Mouse (Mus musculus) hindbrain, embryonic 14.5 days (tissue): ENCODE data around the gene Myof. TPM values are rescaled to one million over a fixed set of nuclear protein-coding genes. Genes with fewer than 3 reads are reported as not detected.

ENCODE experiments used
- ATAC-seq: fragments of 200-750 bp; cut with Nextera tagmentation; 2 replicates; pipeline ENCODE4 v1.8.0; 2017; ENCODE audit warnings: moderate number of reproducible peaks, mild to moderate bottlenecking, moderate TSS enrichment, moderate library complexity; ENCODE audit not compliant: low FRiP score
- DNase-seq: peaks from one replicate; pipeline ENCODE4 v3.0.0-alpha.2; 2015; ENCODE audit warnings: low spot score
- H3K27ac ChIP-seq: fragments of 300-500 bp; sonication (generic); 2 replicates; pipeline ENCODE4 v1.5.1; 2014; ENCODE audit warnings: mild to moderate bottlenecking, moderate library complexity
- H3K27me3 ChIP-seq: fragments of 300-500 bp; sonication (generic); 2 replicates; pipeline ENCODE4 v1.6.1; 2014; ENCODE audit warnings: mild to moderate bottlenecking, low read length, mixed read lengths; ENCODE audit not compliant: control insufficient read depth, insufficient read depth
- H3K36me3 ChIP-seq: fragments of 300-500 bp; sonication (generic); replicated peaks from 2 replicates; pipeline ENCODE4 v1.6.1; 2014; ENCODE audit not compliant: control insufficient read depth, insufficient read depth
- H3K4me1 ChIP-seq: fragments of 300-500 bp; sonication (generic); replicated peaks from 2 replicates; pipeline ENCODE4 v1.6.1; 2014; ENCODE audit warnings: antibody characterized with exemption, low read length, mixed read lengths; ENCODE audit not compliant: control insufficient read depth, insufficient read depth
- H3K4me2 ChIP-seq: fragments of 300-500 bp; sonication (generic); replicated peaks from 2 replicates; pipeline ENCODE4 v1.6.1; 2014; ENCODE audit warnings: mild to moderate bottlenecking, moderate library complexity
- H3K4me3 ChIP-seq: fragments of 300-500 bp; sonication (generic); replicated peaks from 2 replicates; pipeline ENCODE4 v1.5.1; 2014; ENCODE audit warnings: mild to moderate bottlenecking, low read length
- H3K9ac ChIP-seq: fragments of 300-500 bp; sonication (generic); 2 replicates; pipeline ENCODE4 v1.6.1; 2014
- H3K9me3 ChIP-seq: fragments of 300-500 bp; sonication (generic); 2 replicates; pipeline ENCODE4 v1.6.1; 2016; ENCODE audit warnings: low read length; ENCODE audit not compliant: control insufficient read depth
- WGBS: fragments of 180-500 bp; shearing (Covaris S2); extraction: QIAGEN DNeasy Blood & Tissue Kit; methylation state at CpG from one replicate; pipeline ENCODE4 v1.1.7; 2014; 5-methylcytosine and 5-hydroxymethylcytosine counted together
- polyA plus RNA-seq: library from polyadenylated mRNA; unstranded; fragments of >200 nt; fragmentation: Nextera tagmentation; extraction: Ambion mirVana; gene quantifications from 2 replicates; pipeline ENCODE4 v1.2.1, GENCODE M21; 2014

Gene Myof
- 2.0 and 3.2 TPM in 2 replicates for polyA plus RNA-seq

GRCm38 (mm10) chr19:38043281-38043981, at the start of gene Myof:
Myof (minus strand) TSS chr19:38043577.
- Histone ChIP-seq H3K9ac (no peak within 1 kb of the TSS; the same call in 1 of the 2 replicates), H3K4me1 (no peaks in the 10 kb centered on the region), H3K27me3 (peaks cover 28% of the 10 kb centered on the region), H3K9me3 (no peaks in the 10 kb centered on the region), H3K4me2 (peak within 1 kb of the TSS; percentile 54), H3K27ac (no peak within 1 kb of the TSS), H3K36me3 (no peaks in the 10 kb centered on the region), H3K4me3 (peak within 1 kb of the TSS; percentile 27)
- ATAC-seq, result no peak
- under 1% methylated on average over 28 of the region's 28 CpGs for WGBS
- DNase-seq, result no peak

GRCm38 (mm10) chr19:38091512-38091985, 48.2 kb upstream of the Myof start:
- Histone ChIP-seq H3K4me2 (no peak overlapping the region), H3K36me3 (no peaks in the 10 kb centered on the region), H3K9ac (no peak overlapping the region), H3K4me1 (no peaks in the 10 kb centered on the region), H3K9me3 (no peaks in the 10 kb centered on the region), H3K27me3 (peaks cover 13% of the 10 kb centered on the region), H3K27ac (no peak overlapping the region), H3K4me3 (no peak overlapping the region)
- DNase-seq, result no peak
- no peak for ATAC-seq
- 55% methylated on average over 4 of the region's 4 CpGs for WGBS

GRCm38 (mm10) chr19:38089358-38089757, 46.0 kb upstream of the Myof start:
- no peaks in the 10 kb centered on the region for H3K4me1 ChIP-seq
- H3K27me3 ChIP-seq, result no peaks in the 10 kb centered on the region
- H3K4me3 ChIP-seq, result no peak overlapping the region
- H3K4me2 ChIP-seq, result no peak overlapping the region
- WGBS, result 80% methylated on average over 8 of the region's 8 CpGs
- H3K9me3 ChIP-seq, result no peaks in the 10 kb centered on the region
- no peak overlapping the region for H3K27ac ChIP-seq
- no peak overlapping the region for H3K9ac ChIP-seq
- no peak for DNase-seq
- H3K36me3 ChIP-seq, result no peaks in the 10 kb centered on the region
- ATAC-seq, result no peak

DNA sequence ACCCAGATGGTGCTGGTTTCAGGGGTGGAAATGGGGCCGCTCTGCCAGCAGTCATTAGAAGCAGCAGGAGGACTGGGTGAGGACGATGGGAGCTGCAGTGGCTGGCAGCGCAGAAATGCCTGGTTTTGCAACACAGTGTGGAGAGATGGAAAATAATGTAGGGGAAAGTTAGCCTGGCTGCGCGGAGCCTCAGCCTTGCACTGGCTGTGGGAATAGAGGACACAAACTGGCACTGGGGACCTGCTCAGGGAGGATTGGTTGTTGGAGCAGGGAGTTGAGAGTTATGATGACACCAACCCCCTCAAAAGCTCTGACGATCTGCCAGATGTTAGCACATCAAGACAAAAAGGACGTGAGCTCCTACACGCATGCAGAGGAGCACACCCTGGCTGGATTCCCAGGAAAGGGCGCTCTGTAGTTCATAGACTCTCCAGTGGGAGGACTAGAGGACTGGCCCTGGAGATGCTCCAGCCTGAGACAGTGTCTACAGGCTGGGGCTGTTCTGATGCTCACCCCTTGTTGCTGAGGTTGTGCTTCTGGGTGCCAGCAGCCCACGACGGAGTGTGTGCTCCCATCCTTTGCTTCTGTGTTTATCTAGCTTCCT, 43.7 kb upstream of the Myof start:
- DNase-seq (peak; percentile 48), ATAC-seq (0 out of 2 replicates have a peak, but pooled peaks have one; percentile 53)
- Histone ChIP-seq H3K36me3 (no peaks in the 10 kb centered on the region), H3K4me1 (no peaks in the 10 kb centered on the region), H3K4me3 (no peak overlapping the region), H3K27me3 (no peaks in the 10 kb centered on the region), H3K4me2 (no peak overlapping the region), H3K9me3 (no peaks in the 10 kb centered on the region), H3K27ac (no peak overlapping the region), H3K9ac (no peak overlapping the region)
- 55% methylated on average over 11 of the region's 11 CpGs for WGBS

- H3K9me3 ChIP-seq, result no peaks in the 10 kb centered on the region
- no peaks in the 10 kb centered on the region for H3K4me1 ChIP-seq
- H3K36me3 ChIP-seq, result no peaks in the 10 kb centered on the region
- no peak overlapping the region for H3K27ac ChIP-seq
- no peak overlapping the region for H3K4me2 ChIP-seq
- no peak overlapping the region for H3K4me3 ChIP-seq
- H3K9ac ChIP-seq, result no peak overlapping the region
- DNase-seq, result no peak
- no peaks in the 10 kb centered on the region for H3K27me3 ChIP-seq
- no peak for ATAC-seq
- WGBS, result 95% methylated on average over 4 of the region's 4 CpGs
Observed at GRCm38 (mm10) chr19:38085841-38086240, 42.5 kb upstream of the Myof start.

- no peaks in the 10 kb centered on the region for H3K27me3 ChIP-seq
- no peak overlapping the region for H3K9ac ChIP-seq
- H3K4me2 ChIP-seq, result no peak overlapping the region
- ATAC-seq (no peak), DNase-seq (no peak)
- H3K36me3 ChIP-seq, result no peaks in the 10 kb centered on the region
- H3K9me3 ChIP-seq, result no peaks in the 10 kb centered on the region
- no peak overlapping the region for H3K27ac ChIP-seq
- 86% methylated on average over 5 of the region's 5 CpGs for WGBS
- no peak overlapping the region for H3K4me3 ChIP-seq
- H3K4me1 ChIP-seq, result no peaks in the 10 kb centered on the region
Observed at GRCm38 (mm10) chr19:38082931-38083525, 39.7 kb upstream of the Myof start.

DNA sequence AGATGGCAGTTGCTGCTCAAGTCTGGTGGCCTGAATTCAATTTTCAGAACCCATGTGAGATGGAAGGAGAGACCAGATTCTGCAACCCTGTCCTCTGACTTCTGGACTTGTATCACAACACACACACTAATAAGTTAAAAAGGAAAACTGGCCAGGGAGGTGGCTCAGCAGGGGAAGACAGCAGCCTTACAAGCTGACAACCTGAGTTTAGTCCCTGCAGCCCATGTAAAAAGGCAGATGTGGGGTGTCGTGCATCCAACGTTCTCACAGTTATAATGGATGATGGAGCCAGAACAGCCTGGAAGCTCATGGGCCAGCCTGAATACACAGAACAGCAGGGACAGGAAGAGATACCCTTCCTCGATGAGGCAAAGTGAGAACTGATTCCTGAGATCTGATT, 38.0 kb upstream of the Myof start:
- 75% methylated on average over 3 of the region's 3 CpGs for WGBS
- ATAC-seq (no peak), DNase-seq (no peak)
- Histone ChIP-seq H3K27ac (no peak overlapping the region), H3K9ac (no peak overlapping the region), H3K4me3 (no peak overlapping the region), H3K9me3 (no peaks in the 10 kb centered on the region), H3K36me3 (no peaks in the 10 kb centered on the region), H3K4me1 (no peaks in the 10 kb centered on the region), H3K27me3 (no peaks in the 10 kb centered on the region), H3K4me2 (no peak overlapping the region)

DNA sequence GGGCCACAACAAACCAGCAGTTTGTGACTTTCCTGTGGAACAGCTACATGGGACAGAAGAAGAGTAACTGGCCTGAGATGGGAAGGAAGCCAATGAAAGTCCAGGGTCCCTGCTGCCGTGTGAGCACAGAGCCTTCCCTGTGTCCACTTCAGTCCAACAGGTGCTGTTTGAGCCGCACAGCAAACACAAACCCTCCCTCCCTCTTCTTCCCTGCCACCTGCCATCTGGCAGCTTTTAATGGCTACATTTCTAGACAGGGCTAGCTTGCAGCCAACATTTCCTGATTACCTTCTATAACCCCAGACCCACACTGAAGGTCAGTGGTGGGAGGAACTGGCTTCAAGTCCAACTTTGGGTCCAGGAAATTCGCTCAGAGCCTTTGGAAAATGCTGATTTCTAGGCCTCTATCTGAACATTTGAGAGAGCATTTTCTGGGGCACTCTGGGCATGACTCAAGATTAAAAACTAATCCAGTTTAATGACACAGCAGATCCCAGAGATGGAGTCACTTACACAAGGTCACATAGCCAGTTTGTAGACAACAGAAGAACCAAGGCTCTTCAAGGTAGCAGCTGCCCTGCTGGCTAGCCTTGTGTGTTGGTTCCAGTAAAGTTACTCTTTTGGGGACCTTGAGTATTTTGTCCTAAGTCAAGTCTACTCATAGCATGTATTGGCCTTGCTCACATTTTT, 34.6 kb upstream of the Myof start:
- 72% methylated on average over 3 of the region's 3 CpGs for WGBS
- H3K27me3 ChIP-seq, result no peaks in the 10 kb centered on the region
- H3K9me3 ChIP-seq, result no peaks in the 10 kb centered on the region
- no peak overlapping the region for H3K4me3 ChIP-seq
- H3K27ac ChIP-seq, result no peak overlapping the region
- no peak for ATAC-seq
- no peak overlapping the region for H3K4me2 ChIP-seq
- peaks cover 5% of the 10 kb centered on the region; the same call in 1 of the 2 replicates for H3K36me3 ChIP-seq
- H3K4me1 ChIP-seq, result no peaks in the 10 kb centered on the region
- H3K9ac ChIP-seq, result no peak overlapping the region
- no peak for DNase-seq

DNA sequence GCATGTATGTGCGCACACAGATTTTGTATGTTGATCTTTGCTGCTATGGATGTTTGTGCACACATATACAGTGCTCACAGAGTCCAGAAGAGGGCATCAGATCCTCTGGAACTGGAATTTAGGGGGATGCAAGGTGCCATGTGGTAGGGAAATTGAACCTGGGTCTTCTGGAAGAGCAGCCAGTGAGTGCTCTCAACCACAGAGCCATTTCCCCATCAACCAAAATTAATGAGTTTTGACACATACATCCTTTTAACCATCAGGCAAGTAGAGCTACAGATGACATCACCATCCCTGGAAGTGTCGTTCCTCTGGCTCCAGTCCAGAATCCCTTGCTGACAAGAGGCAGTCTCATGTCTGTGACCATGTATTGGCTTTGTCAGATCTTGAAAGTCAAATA, 32.9 kb upstream of the Myof start:
- Histone ChIP-seq H3K36me3 (peaks cover 14% of the 10 kb centered on the region), H3K27ac (no peak overlapping the region), H3K9ac (no peak overlapping the region), H3K4me1 (no peaks in the 10 kb centered on the region), H3K4me3 (no peak overlapping the region), H3K9me3 (no peaks in the 10 kb centered on the region), H3K4me2 (no peak overlapping the region), H3K27me3 (no peaks in the 10 kb centered on the region)
- ATAC-seq (no peak), DNase-seq (no peak)
- 75% methylated on average over 2 of the region's 2 CpGs for WGBS
